Mouse (Mus musculus): Measurements from ENCODE around the gene Srrm4.
"Not testable (repeated sequence)": the region's sequence is repeated elsewhere in the genome, so short reads cannot be mapped to it uniquely, and the experiment has no call there.

The Srrm4 gene

GRCm38 (mm10) chr5:116442697-116443458 is 148.7 kb downstream of the Srrm4 start:
- no peak for DNase-seq (ENCODE audit: low read depth)

GRCm38 (mm10) chr5:116440251-116440650 is 151.4 kb downstream of the Srrm4 start:
- no peak for DNase-seq (ENCODE audit: low read depth)

GRCm38 (mm10) chr5:116438328-116438727 is 153.3 kb downstream of the Srrm4 start:
- no peak for DNase-seq (ENCODE audit: low read depth)

- no peak for DNase-seq (ENCODE audit: low read depth)
Observed at GRCm38 (mm10) chr5:116436117-116436516, 155.5 kb downstream of the Srrm4 start.

- DNase-seq (ENCODE audit: low read depth) = no peak
Observed at GRCm38 (mm10) chr5:116434976-116435850, 156.4 kb downstream of the Srrm4 start.

GRCm38 (mm10) chr5:116432871-116433270 is 158.7 kb downstream of the Srrm4 start:
- DNase-seq (ENCODE audit: low read depth) = no peak

GRCm38 (mm10) chr5:116426701-116427100 is 164.9 kb downstream of the Srrm4 start:
- no peak for DNase-seq (ENCODE audit: low read depth)

GRCm38 (mm10) chr5:116425709-116426108 is 165.9 kb downstream of the Srrm4 start:
- DNase-seq (ENCODE audit: low read depth) = not testable (repeated sequence)

GRCm38 (mm10) chr5:116425273-116425672 is 166.3 kb downstream of the Srrm4 start:
- DNase-seq (ENCODE audit: low read depth) = no peak

- DNase-seq (ENCODE audit: low read depth) = no peak
Observed at GRCm38 (mm10) chr5:116423746-116424145, 167.9 kb downstream of the Srrm4 start.

GRCm38 (mm10) chr5:116422699-116423201 is 168.9 kb downstream of the Srrm4 start, which contains the start of gene Hspb8:
TSS of gene Hspb8 (minus strand) at chr5:116422864.
- no peak for DNase-seq (ENCODE audit: low read depth)

- no peak for DNase-seq (ENCODE audit: low read depth)
Observed at GRCm38 (mm10) chr5:116421791-116422481, 169.7 kb downstream of the Srrm4 start.

- DNase-seq (ENCODE audit: low read depth) = no peak
Observed at GRCm38 (mm10) chr5:116420759-116421225, 170.8 kb downstream of the Srrm4 start.

- no peak for DNase-seq (ENCODE audit: low read depth)
Observed at GRCm38 (mm10) chr5:116420213-116420612, 171.4 kb downstream of the Srrm4 start.

- DNase-seq (ENCODE audit: low read depth) = no peak
Observed at GRCm38 (mm10) chr5:116419322-116420045, 172.1 kb downstream of the Srrm4 start.

GRCm38 (mm10) chr5:116416208-116416607 is 175.4 kb downstream of the Srrm4 start:
- no peak for DNase-seq (ENCODE audit: low read depth)

GRCm38 (mm10) chr5:116409689-116410590 is 181.7 kb downstream of the Srrm4 start:
- no peak for DNase-seq (ENCODE audit: low read depth)

- DNase-seq (ENCODE audit: low read depth) = no peak
Observed at GRCm38 (mm10) chr5:116408965-116409364, 182.7 kb downstream of the Srrm4 start.

- no peak for DNase-seq (ENCODE audit: low read depth)
Observed at GRCm38 (mm10) chr5:116407936-116408335, 183.7 kb downstream of the Srrm4 start.

GRCm38 (mm10) chr5:116407321-116407720 is 184.3 kb downstream of the Srrm4 start:
- no peak for DNase-seq (ENCODE audit: low read depth)

All from naive thymus-derived CD4-positive, alpha-beta T cell, adult 2 months (primary cell).